Mouse (Mus musculus): ENCODE measurements at regions not wholly inside any gene's neighbourhood (a gene's known extent, or its start where the extent isn't known, plus 50 kb on each side); places are given as distances from the start of the nearest gene placed in this dataset.
A peak's percentile ranks its signal among the peaks of the same experiment; 100 is the strongest.

DNA sequence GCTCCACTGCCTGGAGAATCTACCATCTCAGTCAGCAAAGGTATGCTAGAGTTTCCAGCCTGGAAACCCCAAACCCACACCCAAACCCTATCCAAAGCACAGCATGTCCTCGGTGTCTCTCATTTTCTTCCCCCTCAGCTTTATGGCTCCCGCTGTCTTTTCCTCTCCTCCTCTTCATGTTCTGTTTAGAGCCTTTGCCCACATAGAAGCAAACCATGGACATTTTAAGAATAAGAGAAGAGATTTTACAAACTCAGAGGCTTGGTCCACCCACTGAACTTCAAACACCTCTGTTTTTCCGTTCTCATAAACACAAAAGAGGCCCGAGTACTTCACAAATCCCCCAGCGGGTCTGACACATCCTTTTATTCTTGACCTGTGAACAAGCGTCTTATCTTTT, 154.9 kb upstream of the Zc3h12c start:
- H3K9ac ChIP-seq (ENCODE audit: low read depth, low read length): no peak overlapping the region
- H3K4me1 ChIP-seq (ENCODE audit: control insufficient read depth, insufficient read depth, low read length): no peaks in the 10 kb centered on the region
- H3K27me3 ChIP-seq (replicated peaks; ENCODE audit: control insufficient read depth, insufficient read depth, low read length): no peaks in the 10 kb centered on the region
- DNase-seq (ENCODE audit: low spot score) (no peak), ATAC-seq (ENCODE audit: low read depth) (no peak)
- H3K4me2 ChIP-seq (ENCODE audit: low read depth, low read length): no peak overlapping the region
- 94% methylated on average over 6 of the region's 6 CpGs for WGBS
- no peaks in the 10 kb centered on the region for H3K36me3 ChIP-seq (ENCODE audit: control insufficient read depth, insufficient read depth, low read length)
- no peaks in the 10 kb centered on the region for H3K9me3 ChIP-seq (ENCODE audit: control insufficient read depth, low read length)
- no peak overlapping the region for H3K27ac ChIP-seq (replicated peaks; ENCODE audit: low read depth, low read length)
- H3K4me3 ChIP-seq (ENCODE audit: low read depth, low read length): no peak overlapping the region

DNA sequence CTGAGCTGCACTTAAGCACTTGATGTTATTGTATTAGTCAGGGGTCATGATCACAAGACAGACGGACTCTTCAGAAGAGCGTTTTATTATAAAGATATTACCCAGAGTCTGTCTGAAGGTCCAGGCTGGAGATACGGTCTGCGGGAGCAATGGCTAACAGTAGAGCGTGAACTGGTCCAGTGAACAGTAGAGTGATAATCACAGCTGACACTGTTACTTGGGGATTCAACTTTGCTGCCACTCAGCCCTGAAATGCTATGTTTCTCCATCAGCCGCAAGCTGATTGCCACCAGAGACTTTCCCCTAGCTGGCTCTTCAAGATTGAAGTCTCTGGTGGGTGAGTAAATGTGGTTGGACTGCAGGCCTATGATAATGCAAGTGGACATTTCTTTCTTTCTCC, 133.1 kb upstream of the Zc3h12c start:
- H3K9me3 ChIP-seq (ENCODE audit: control insufficient read depth, low read length): no peaks in the 10 kb centered on the region
- no peak overlapping the region for H3K27ac ChIP-seq (replicated peaks; ENCODE audit: low read depth, low read length)
- no peak overlapping the region for H3K9ac ChIP-seq (ENCODE audit: low read depth, low read length)
- ATAC-seq (ENCODE audit: low read depth): no peak
- WGBS: 85% methylated on average over 6 of the region's 6 CpGs
- H3K4me3 ChIP-seq (ENCODE audit: low read depth, low read length): no peak overlapping the region
- DNase-seq (ENCODE audit: low spot score): no peak
- H3K27me3 ChIP-seq (replicated peaks; ENCODE audit: control insufficient read depth, insufficient read depth, low read length): no peaks in the 10 kb centered on the region
- H3K4me1 ChIP-seq (ENCODE audit: control insufficient read depth, insufficient read depth, low read length): no peaks in the 10 kb centered on the region
- no peaks in the 10 kb centered on the region for H3K36me3 ChIP-seq (ENCODE audit: control insufficient read depth, insufficient read depth, low read length)
- no peak overlapping the region for H3K4me2 ChIP-seq (ENCODE audit: low read depth, low read length)

DNA sequence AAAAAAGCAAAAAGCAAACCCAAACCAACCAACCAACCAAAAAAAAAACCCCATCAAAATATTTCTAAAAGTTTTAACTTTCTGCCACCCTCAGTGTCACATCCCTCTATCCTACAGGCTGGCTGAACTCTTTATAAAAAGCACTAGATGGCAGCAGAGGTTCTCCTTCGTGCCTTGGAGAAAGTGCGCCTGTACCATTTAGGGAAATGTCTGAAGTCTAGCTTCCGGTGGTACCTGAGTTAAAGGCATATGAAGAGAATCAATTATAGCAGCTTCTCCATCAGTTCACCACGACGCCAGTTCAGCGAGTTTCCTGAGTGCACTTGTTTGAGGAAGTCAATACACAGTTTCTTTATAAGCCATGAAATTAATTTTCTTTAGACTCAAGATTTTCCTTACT, 130.0 kb upstream of the Zc3h12c start:
- 6% methylated on average over 6 of the region's 6 CpGs for WGBS
- Histone ChIP-seq H3K4me1 (ENCODE audit: control insufficient read depth, insufficient read depth, low read length) (no peaks in the 10 kb centered on the region), H3K27me3 (replicated peaks; ENCODE audit: control insufficient read depth, insufficient read depth, low read length) (no peaks in the 10 kb centered on the region), H3K9ac (ENCODE audit: low read depth, low read length) (no peak overlapping the region), H3K4me3 (ENCODE audit: low read depth, low read length) (no peak overlapping the region), H3K9me3 (ENCODE audit: control insufficient read depth, low read length) (no peaks in the 10 kb centered on the region), H3K36me3 (ENCODE audit: control insufficient read depth, insufficient read depth, low read length) (no peaks in the 10 kb centered on the region), H3K27ac (replicated peaks; ENCODE audit: low read depth, low read length) (no peak overlapping the region), H3K4me2 (ENCODE audit: low read depth, low read length) (no peak overlapping the region)
- DNase-seq (ENCODE audit: low spot score) (peak; percentile 80), ATAC-seq (ENCODE audit: low read depth) (no peak)

DNA sequence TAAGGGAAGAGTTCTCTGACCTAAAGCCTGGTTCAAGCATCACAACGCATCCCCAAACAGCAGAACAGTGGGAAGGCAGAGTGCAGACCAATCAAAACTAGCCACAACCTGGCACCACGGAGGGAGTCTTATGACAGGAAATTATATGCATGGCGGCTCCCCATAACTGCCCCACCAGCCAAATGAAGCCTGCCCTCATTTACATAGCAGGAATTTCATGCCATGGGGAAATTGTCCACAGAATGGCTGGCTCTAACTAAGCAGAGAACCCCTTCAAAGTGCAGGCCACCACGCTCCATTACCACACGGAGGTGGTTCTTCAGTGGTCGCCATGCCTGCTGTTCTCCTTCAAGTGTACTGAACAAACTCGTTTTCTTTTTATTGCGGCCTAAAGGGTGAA, 126.3 kb upstream of the Zc3h12c start:
- H3K4me2 ChIP-seq (ENCODE audit: low read depth, low read length): no peak overlapping the region
- ATAC-seq (ENCODE audit: low read depth): no peak
- H3K9me3 ChIP-seq (ENCODE audit: control insufficient read depth, low read length): no peaks in the 10 kb centered on the region
- H3K9ac ChIP-seq (ENCODE audit: low read depth, low read length): no peak overlapping the region
- no peak overlapping the region for H3K4me3 ChIP-seq (ENCODE audit: low read depth, low read length)
- no peaks in the 10 kb centered on the region for H3K4me1 ChIP-seq (ENCODE audit: control insufficient read depth, insufficient read depth, low read length)
- no peaks in the 10 kb centered on the region for H3K36me3 ChIP-seq (ENCODE audit: control insufficient read depth, insufficient read depth, low read length)
- WGBS: 79% methylated on average over 8 of the region's 8 CpGs
- no peak for DNase-seq (ENCODE audit: low spot score)
- no peaks in the 10 kb centered on the region for H3K27me3 ChIP-seq (replicated peaks; ENCODE audit: control insufficient read depth, insufficient read depth, low read length)
- no peak overlapping the region for H3K27ac ChIP-seq (replicated peaks; ENCODE audit: low read depth, low read length)

- Histone ChIP-seq H3K9me3 (ENCODE audit: control insufficient read depth, low read length) (no peaks in the 10 kb centered on the region), H3K27me3 (replicated peaks; ENCODE audit: control insufficient read depth, insufficient read depth, low read length) (0 out of 2 replicates have a peak, but pooled peaks cover 3% of the 10 kb centered on the region), H3K4me1 (ENCODE audit: control insufficient read depth, insufficient read depth, low read length) (no peaks in the 10 kb centered on the region), H3K4me3 (ENCODE audit: low read depth, low read length) (no peak overlapping the region), H3K9ac (ENCODE audit: low read depth, low read length) (no peak overlapping the region), H3K4me2 (ENCODE audit: low read depth, low read length) (no peak overlapping the region), H3K27ac (replicated peaks; ENCODE audit: low read depth, low read length) (no peak overlapping the region), H3K36me3 (ENCODE audit: control insufficient read depth, insufficient read depth, low read length) (no peaks in the 10 kb centered on the region)
- no peak for DNase-seq (ENCODE audit: low spot score)
- no peak for ATAC-seq (ENCODE audit: low read depth)
- 79% methylated on average over 4 of the region's 4 CpGs for WGBS
Measured at GRCm38 (mm10) chr9:52289069-52289468, 120.7 kb upstream of the Zc3h12c start.

DNA sequence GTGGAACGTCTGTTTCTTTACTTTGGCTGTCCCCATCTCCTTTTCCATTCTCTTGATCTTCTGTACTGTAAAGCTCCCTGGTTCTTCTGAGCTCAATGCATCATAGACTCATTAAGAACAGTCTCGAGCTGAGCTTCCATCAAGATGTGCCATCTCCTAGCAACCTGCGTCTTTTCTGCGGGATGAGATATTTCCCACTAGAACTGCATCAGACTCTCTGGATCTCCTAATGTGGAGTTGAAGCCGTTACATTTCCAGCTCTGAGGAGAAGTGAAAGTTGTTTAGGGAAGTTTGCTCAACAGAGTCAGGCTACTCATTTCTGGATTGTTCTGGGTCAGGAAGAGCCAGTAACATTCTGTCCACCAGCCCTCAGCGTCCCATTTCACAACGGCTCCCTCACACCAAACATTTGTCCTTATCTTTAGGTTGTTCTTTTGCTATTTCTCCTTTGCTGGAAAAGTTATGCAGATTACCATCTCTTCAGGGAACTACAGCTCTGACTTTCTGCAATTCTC, 119.4 kb upstream of the Zc3h12c start:
- ATAC-seq (ENCODE audit: low read depth) (no peak), DNase-seq (ENCODE audit: low spot score) (no peak)
- Histone ChIP-seq H3K4me3 (ENCODE audit: low read depth, low read length) (no peak overlapping the region), H3K27me3 (replicated peaks; ENCODE audit: control insufficient read depth, insufficient read depth, low read length) (0 out of 2 replicates have a peak, but pooled peaks cover 3% of the 10 kb centered on the region), H3K36me3 (ENCODE audit: control insufficient read depth, insufficient read depth, low read length) (no peaks in the 10 kb centered on the region), H3K9ac (ENCODE audit: low read depth, low read length) (no peak overlapping the region), H3K4me2 (ENCODE audit: low read depth, low read length) (no peak overlapping the region), H3K9me3 (ENCODE audit: control insufficient read depth, low read length) (no peaks in the 10 kb centered on the region), H3K4me1 (ENCODE audit: control insufficient read depth, insufficient read depth, low read length) (no peaks in the 10 kb centered on the region), H3K27ac (replicated peaks; ENCODE audit: low read depth, low read length) (no peak overlapping the region)
- 73% methylated on average over 7 of the region's 7 CpGs for WGBS

DNA sequence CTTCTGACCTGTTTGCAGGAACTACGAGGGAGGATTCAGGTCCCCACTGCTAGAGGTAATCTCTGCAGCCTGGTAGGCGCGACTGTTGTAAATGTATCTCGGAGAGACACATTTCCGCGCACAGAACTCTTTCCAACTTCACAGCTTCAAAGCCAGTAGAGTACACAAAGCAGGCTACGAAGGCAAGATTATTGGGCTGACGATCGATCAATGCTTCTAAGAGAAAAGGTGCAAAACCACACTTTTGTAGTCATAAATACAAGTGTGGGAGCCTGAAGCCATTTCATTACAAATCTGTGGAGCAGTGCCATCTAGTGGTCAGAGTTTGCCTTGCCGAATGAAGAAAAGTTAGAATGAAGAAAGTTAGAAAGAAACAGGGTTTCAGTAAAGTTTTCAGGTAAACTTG, 118.9 kb upstream of the Zc3h12c start:
- no peak overlapping the region for H3K27ac ChIP-seq (replicated peaks; ENCODE audit: low read depth, low read length)
- H3K27me3 ChIP-seq (replicated peaks; ENCODE audit: control insufficient read depth, insufficient read depth, low read length): 0 out of 2 replicates have a peak, but pooled peaks cover 3% of the 10 kb centered on the region
- H3K4me1 ChIP-seq (ENCODE audit: control insufficient read depth, insufficient read depth, low read length): no peaks in the 10 kb centered on the region
- peak overlapping the region; percentile 35 for H3K4me3 ChIP-seq (ENCODE audit: low read depth, low read length)
- peak; percentile 59 for DNase-seq (ENCODE audit: low spot score)
- ATAC-seq (ENCODE audit: low read depth): no peak
- H3K9ac ChIP-seq (ENCODE audit: low read depth, low read length): 0 out of 2 replicates have a peak overlapping the region, but pooled peaks have one; percentile 23
- H3K4me2 ChIP-seq (ENCODE audit: low read depth, low read length): peak overlapping the region; percentile 63
- 10% methylated on average over 10 of the region's 10 CpGs for WGBS
- no peaks in the 10 kb centered on the region for H3K36me3 ChIP-seq (ENCODE audit: control insufficient read depth, insufficient read depth, low read length)
- H3K9me3 ChIP-seq (ENCODE audit: control insufficient read depth, low read length): no peaks in the 10 kb centered on the region

GRCm38 (mm10) chr9:52286104-52286503, 117.7 kb upstream of the Zc3h12c start:
- peak; percentile 22; the same call in 1 of the 2 replicates for ATAC-seq (ENCODE audit: low read depth)
- 35% methylated on average over 1 of the region's 1 CpGs for WGBS
- no peak for DNase-seq (ENCODE audit: low spot score)

DNA sequence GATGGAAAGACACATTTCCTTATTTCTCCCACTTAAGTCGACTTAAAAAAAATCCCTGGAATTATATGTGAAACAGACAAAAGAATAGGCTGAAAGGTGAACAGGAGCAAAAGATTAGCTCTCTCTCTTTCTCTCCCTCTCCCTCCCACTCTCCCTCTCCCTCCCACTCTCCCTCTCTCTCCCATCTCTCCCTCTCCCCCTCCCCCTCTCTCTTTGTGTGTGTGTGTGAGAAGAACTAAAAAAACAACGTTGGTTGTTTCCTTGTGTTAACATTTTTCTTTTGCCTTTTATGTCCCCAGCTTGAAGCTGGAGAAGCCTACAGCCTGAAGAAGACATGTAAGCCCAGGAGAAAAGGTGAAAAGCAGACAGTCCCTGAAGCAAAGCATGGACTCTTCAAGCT, 115.2 kb upstream of the Zc3h12c start:
- ATAC-seq (ENCODE audit: low read depth) (no peak), DNase-seq (ENCODE audit: low spot score) (no peak)

More at GRCm38 (mm10) chr9:52286104-52286503, 117.7 kb upstream of the Zc3h12c start:
- Histone ChIP-seq H3K36me3 (ENCODE audit: control insufficient read depth, insufficient read depth, low read length) (no peaks in the 10 kb centered on the region), H3K9me3 (ENCODE audit: control insufficient read depth, low read length) (no peaks in the 10 kb centered on the region), H3K27ac (replicated peaks; ENCODE audit: low read depth, low read length) (no peak overlapping the region), H3K4me2 (ENCODE audit: low read depth, low read length) (no peak overlapping the region), H3K9ac (ENCODE audit: low read depth, low read length) (no peak overlapping the region), H3K4me1 (ENCODE audit: control insufficient read depth, insufficient read depth, low read length) (no peaks in the 10 kb centered on the region), H3K27me3 (replicated peaks; ENCODE audit: control insufficient read depth, insufficient read depth, low read length) (0 out of 2 replicates have a peak, but pooled peaks cover 3% of the 10 kb centered on the region), H3K4me3 (ENCODE audit: low read depth, low read length) (no peak overlapping the region)

More for the DNA sequence above, 115.2 kb upstream of the Zc3h12c start:
- no peak overlapping the region for H3K4me3 ChIP-seq (ENCODE audit: low read depth, low read length)
- no peak overlapping the region for H3K27ac ChIP-seq (replicated peaks; ENCODE audit: low read depth, low read length)
- H3K4me2 ChIP-seq (ENCODE audit: low read depth, low read length): no peak overlapping the region
- no peaks in the 10 kb centered on the region for H3K36me3 ChIP-seq (ENCODE audit: control insufficient read depth, insufficient read depth, low read length)
- no peaks in the 10 kb centered on the region for H3K9me3 ChIP-seq (ENCODE audit: control insufficient read depth, low read length)
- H3K4me1 ChIP-seq (ENCODE audit: control insufficient read depth, insufficient read depth, low read length): no peaks in the 10 kb centered on the region
- H3K9ac ChIP-seq (ENCODE audit: low read depth, low read length): no peak overlapping the region
- WGBS: 28% methylated on average over 2 of the region's 2 CpGs
- 0 out of 2 replicates have a peak, but pooled peaks cover 3% of the 10 kb centered on the region for H3K27me3 ChIP-seq (replicated peaks; ENCODE audit: control insufficient read depth, insufficient read depth, low read length)

Data from embryonic facial prominence, embryonic 14.5 days (tissue).